Mouse (Mus musculus): ENCODE measurements around the gene Svbp.

DNA sequence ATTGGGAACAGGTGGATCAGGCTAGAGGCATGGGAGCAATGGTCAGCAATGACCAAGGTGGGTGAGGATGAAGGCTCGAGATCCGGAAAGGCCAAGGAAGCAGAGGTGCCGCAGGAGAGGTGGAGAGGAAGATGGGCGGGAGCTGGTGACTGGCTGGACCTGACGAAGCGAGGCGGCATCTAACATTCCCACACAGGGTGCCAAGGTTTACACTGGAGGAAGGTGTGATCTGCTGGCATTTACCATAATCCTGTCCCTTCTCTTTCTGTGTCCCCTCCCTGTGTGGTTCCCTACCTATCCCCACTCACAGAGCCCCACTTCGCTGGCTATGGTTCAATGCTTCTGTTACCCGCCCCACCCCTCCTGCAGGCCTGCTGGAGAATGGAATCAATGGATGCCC, 50.9 kb downstream of the Svbp start:
- TF ChIP-seq GATA1 (IDR thresholded peaks at IDR 0.05; ENCODE audit: borderline replicate concordance, low read length) = no peak
- no peak for TF ChIP-seq FLI1 (IDR thresholded peaks at IDR 0.05; ENCODE audit: low read length)
